1 mouse cellular context compared by ENCODE assay signal in the genomic region with DNA sequence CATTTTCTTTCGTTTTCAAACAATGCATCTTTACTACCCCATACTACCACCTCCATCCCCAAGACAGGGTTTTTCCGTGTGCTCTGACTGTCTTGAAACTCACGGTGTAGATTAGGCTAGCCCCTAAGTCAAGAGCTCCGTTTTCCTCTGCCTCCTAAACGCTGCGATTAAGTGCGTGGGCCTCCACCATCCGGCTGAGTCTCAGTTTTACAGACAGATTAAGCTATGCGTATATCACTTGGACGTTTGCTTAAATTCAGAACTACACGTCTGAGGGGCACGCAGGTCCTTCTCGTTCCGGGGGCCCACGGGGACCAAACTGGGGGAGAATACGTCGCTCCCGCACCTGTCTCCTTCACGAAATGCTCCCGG.
A peak's percentile ranks its signal among the peaks of the same experiment; 100 is the strongest.
TF ChIP-seq lines count a peak whose summit lies in the region.

No protein-coding gene starts in this region.

TF ChIP-seq in CH12.LX, 34 proteins besides CTCF, POLR2A, EP300 and RAD21 (continued from another document):
- TF ChIP-seq MAZ (IDR thresholded peaks at IDR 0.05; ENCODE audit: low read depth, low read length) (0 out of 2 replicates have a peak, but pooled peaks have one; percentile 19), SIN3A (IDR thresholded peaks at IDR 0.05; ENCODE audit: low read length) (peak; percentile 5; the same call in 1 of the 2 replicates), MAX (IDR thresholded peaks at IDR 0.05; ENCODE audit: low read length) (no peak)
